Comparison of ENCODE assay signal across 11 mouse cellular contexts in genomic region chr10:14048916-14049445, GRCm38 (mm10).
DNase-seq lines count a peak whose midpoint lies in the region; ATAC-seq and TF ChIP-seq lines count a peak whose summit lies in the region.
"Had no signal": no experiment of that assay in that cellular context is flagged by ENCODE, and none has a peak within 500 bp of the region (broad histone marks: within the 10 kb centered on the region; RNA-seq: fewer than 3 reads in every experiment).

No protein-coding gene starts in this region.

- no peak overlapping the region for H3K4me2 ChIP-seq in liver, embryonic 12.5 days

- peak overlapping the region; percentile 56 for H3K4me3 ChIP-seq in gastrocnemius, adult 2 months
- H3K4me3 ChIP-seq in embryonic fibroblast, embryonic 13.5 days (ENCODE audit: insufficient read depth, low read length) = no peak overlapping the region
- no peak overlapping the region for H3K4me3 ChIP-seq in liver, embryonic 12.5 days

- no peak for ATAC-seq in liver, embryonic 12.5 days

- TF ChIP-seq CTCF in gastrocnemius, adult 2 months (IDR thresholded peaks at IDR 0.05) = no peak
- no peak for TF ChIP-seq CTCF in embryonic fibroblast, embryonic 13.5 days (IDR thresholded peaks at IDR 0.05; ENCODE audit: borderline replicate concordance, insufficient read depth, low read length)

- H3K9ac ChIP-seq in liver, embryonic 12.5 days = no peak overlapping the region
- H3K9ac ChIP-seq: liver, embryonic 14.5 days had no signal

- peak overlapping the region; percentile 82 for H3K27ac ChIP-seq in gastrocnemius, adult 2 months
- peak overlapping the region; percentile 27; the same call in 1 of the 2 replicates for H3K27ac ChIP-seq in embryonic fibroblast, embryonic 13.5 days (ENCODE audit: insufficient read depth, low read length)
- H3K27ac ChIP-seq in liver, embryonic 12.5 days = no peak overlapping the region
- H3K27ac ChIP-seq: liver, embryonic 14.5 days had no signal

- DNase-seq in gastrocnemius, adult 2 months = no peak
- DNase-seq in gastrocnemius, postnatal 14 days = no peak
- DNase-seq in lung, postnatal 36 days = peak; percentile 24
- DNase-seq in lung, postnatal 14 days = no peak
- DNase-seq in kidney, adult 18-20 months = no peak
- DNase-seq: kidney, adult 8-10 months; right cerebral cortex, postnatal 25 days had no signal

- peaks cover 26% of the 10 kb centered on the region for H3K4me1 ChIP-seq in embryonic fibroblast, embryonic 13.5 days (ENCODE audit: control insufficient read depth, insufficient read depth, low read length)
- H3K4me1 ChIP-seq in liver, embryonic 12.5 days = peaks cover 18% of the 10 kb centered on the region; the same call in 1 of the 2 replicates

- H3K27me3 ChIP-seq in liver, embryonic 12.5 days (replicated peaks) = peaks cover 3% of the 10 kb centered on the region; the same call in 1 of the 2 replicates
- H3K27me3 ChIP-seq: megakaryocyte, embryonic 14.5 days had no signal

- H3K9me3 ChIP-seq in liver, embryonic 12.5 days (replicated peaks) = no peaks in the 10 kb centered on the region
- H3K9me3 ChIP-seq: megakaryocyte, embryonic 14.5 days had no signal

- no peaks in the 10 kb centered on the region for H3K36me3 ChIP-seq in liver, embryonic 12.5 days

- intact Hi-C loops in gastrocnemius, adult 2 months (cut with DNase I) = no loop called here
- intact Hi-C loops in gastrocnemius, postnatal 14 days (cut with DNase I; ENCODE audit: low total_unique reads) = no loop called here

- WGBS in liver, embryonic 12.5 days (ENCODE audit: insufficient replicate concordance) = 72% methylated on average over 10 of the region's 10 CpGs

- no peak for TF ChIP-seq POLR2A in embryonic fibroblast, embryonic 13.5 days (IDR thresholded peaks at IDR 0.05; ENCODE audit: low read depth, low read length)
